Mouse (Mus musculus): ENCODE measurements around the gene Gm36079. TPM values are rescaled to one million over a fixed set of nuclear protein-coding genes. Genes with fewer than 3 reads are reported as not detected.

The Gm36079 gene
- not detected in 2 replicates for polyA plus RNA-seq (2021; fragmentation: Nextera tagmentation)
- long read RNA-seq, experiment 1 = 0 reads
- long read RNA-seq, experiment 2 = 0 reads

GRCm38 (mm10) chr13:120026911-120027310, at the start of gene Gm36079:
Gene Gm36079, minus strand, starts transcription at chr13:120027011.

GRCm38 (mm10) chr13:120052085-120052484, 25.3 kb upstream of the Gm36079 start, which contains the start of gene Gm21188:
Gene Gm21188, minus strand, starts transcription at chr13:120052194.

Other genes starting within 250 kb of the Gm36079 start
- 28.7 and 32.6 TPM in 2 replicates for gene Zfp131, start 236.1 kb downstream of the Gm36079 start, polyA plus RNA-seq (2021; fragmentation: Nextera tagmentation)
- not detected in 2 replicates for gene AF067063, start 196.8 kb downstream of the Gm36079 start, polyA plus RNA-seq (2021; fragmentation: Nextera tagmentation)
- gene D13Ertd608e, start 191.0 kb downstream of the Gm36079 start, polyA plus RNA-seq (2021; fragmentation: Nextera tagmentation) = not detected in 2 replicates
- gene Tcstv1, start 132.2 kb downstream of the Gm36079 start, polyA plus RNA-seq (2021; fragmentation: Nextera tagmentation) = not detected in 2 replicates
- not detected in 2 replicates for gene Gm21761, start 97.7 kb downstream of the Gm36079 start, polyA plus RNA-seq (2021; fragmentation: Nextera tagmentation)
- not detected in 2 replicates for gene B020031M17Rik, start 76.2 kb downstream of the Gm36079 start, polyA plus RNA-seq (2021; fragmentation: Nextera tagmentation)
- 0.13 TPM in 1 of 2 replicates, not detected in the other for gene Gm21188, start 25.2 kb upstream of the Gm36079 start, polyA plus RNA-seq (2021; fragmentation: Nextera tagmentation)
- not detected in 2 replicates for gene Gm20767, start 113.2 kb upstream of the Gm36079 start, polyA plus RNA-seq (2021; fragmentation: Nextera tagmentation)
- gene Gm21818, start 145.4 kb upstream of the Gm36079 start, polyA plus RNA-seq (2021; fragmentation: Nextera tagmentation) = not detected in 2 replicates
- gene Gm21762, start 188.9 kb upstream of the Gm36079 start, polyA plus RNA-seq (2021; fragmentation: Nextera tagmentation) = not detected in 2 replicates
- gene Gm21731, start 212.1 kb upstream of the Gm36079 start, polyA plus RNA-seq (2021; fragmentation: Nextera tagmentation) = not detected in 2 replicates
- not detected in 2 replicates for gene AF067061, start 236.1 kb upstream of the Gm36079 start, polyA plus RNA-seq (2021; fragmentation: Nextera tagmentation)

All from layer of hippocampus, adult 6 months (tissue).